Mouse (Mus musculus): ENCODE data around the gene Myom3. TPM values are rescaled to one million over a fixed set of nuclear protein-coding genes. Genes with fewer than 3 reads are reported as not detected.

Myom3 gene
- total and polyA plus RNA-seq, 3 experiments = not detected

- no peaks in the 10 kb centered on the region for H3K4me1 ChIP-seq (ENCODE audit: control insufficient read depth in 1 of 2, insufficient read depth in 2 of 2, low read length in 2 of 2)
- H3K36me3 ChIP-seq (ENCODE audit: control insufficient read depth in 1 of 2, insufficient read depth in 2 of 2, low read length in 2 of 2) = no peaks in the 10 kb centered on the region
- TF ChIP-seq BHLHE40 (IDR thresholded peaks at IDR 0.05; ENCODE audit: borderline replicate concordance, low read depth, low read length) = no peak
- no peak for TF ChIP-seq CHD1 (IDR thresholded peaks at IDR 0.05; ENCODE audit: low read depth, low read length)
- no peak for TF ChIP-seq SMC3 (IDR thresholded peaks at IDR 0.05; ENCODE audit: low read depth, low read length)
- TF ChIP-seq HCFC1 (IDR thresholded peaks at IDR 0.05; ENCODE audit: low read depth, low read length) = no peak
- no peak for TF ChIP-seq MEF2A (IDR thresholded peaks at IDR 0.05; ENCODE audit: extremely low read depth, insufficient replicate concordance, low read depth, low read length, poor library complexity, severe bottlenecking)
- no peak for TF ChIP-seq MAZ (IDR thresholded peaks at IDR 0.05; ENCODE audit: low read depth, low read length)
- no peak for TF ChIP-seq RCOR1 (IDR thresholded peaks at IDR 0.05; ENCODE audit: low read depth, low read length)
- H3K9me3 ChIP-seq (replicated peaks; ENCODE audit: insufficient read depth, low read length) = no peaks in the 10 kb centered on the region
- H3K4me3 ChIP-seq (ENCODE audit: control insufficient read depth in 1 of 2, insufficient read depth in 1 of 2, low read depth in 2 of 2, low read length in 2 of 2) = no peak overlapping the region
- DNase-seq (ENCODE audit: low read depth, low spot score) = no peak
- no peak overlapping the region for H3K27ac ChIP-seq (ENCODE audit: control insufficient read depth, low read depth, low read length)
- H3K79me2 ChIP-seq (ENCODE audit: control insufficient read depth, insufficient read depth, low read length, poor library complexity) = no peaks in the 10 kb centered on the region
- H3K9ac ChIP-seq (ENCODE audit: control insufficient read depth, low read depth, low read length, poor library complexity, severe bottlenecking) = no peak overlapping the region
- H3K27me3 ChIP-seq (ENCODE audit: control insufficient read depth in 1 of 2, insufficient read depth in 2 of 2, low read length in 2 of 2) = peaks cover 0 to 2% of the 10 kb centered on the region in 2 experiments
Observed at GRCm38 (mm10) chr4:135780255-135780654, 20.7 kb downstream of the Myom3 start.

GRCm38 (mm10) chr4:135781304-135781703 is 21.8 kb downstream of the Myom3 start:
- H3K9me3 ChIP-seq (replicated peaks; ENCODE audit: insufficient read depth, low read length) = no peaks in the 10 kb centered on the region
- no peaks in the 10 kb centered on the region for H3K36me3 ChIP-seq (ENCODE audit: control insufficient read depth in 1 of 2, insufficient read depth in 2 of 2, low read length in 2 of 2)
- no peak for DNase-seq (ENCODE audit: low read depth, low spot score)
- H3K27ac ChIP-seq (ENCODE audit: control insufficient read depth, low read depth, low read length) = no peak overlapping the region
- no peaks in the 10 kb centered on the region for H3K79me2 ChIP-seq (ENCODE audit: control insufficient read depth, insufficient read depth, low read length, poor library complexity)
- TF ChIP-seq NRF1 (IDR thresholded peaks at IDR 0.05; ENCODE audit: insufficient read depth, low read depth, low read length, poor library complexity, severe bottlenecking) (no peak), MYB (IDR thresholded peaks at IDR 0.05; ENCODE audit: low read depth, low read length) (no peak), POLR2AphosphoS5 (IDR thresholded peaks at IDR 0.05; ENCODE audit: borderline replicate concordance, low read depth, low read length) (no peak), GATA1 (IDR thresholded peaks at IDR 0.05; ENCODE audit: low read depth, low read length) (no peak), ELF1 (IDR thresholded peaks at IDR 0.05; ENCODE audit: low read depth, low read length) (no peak), MYC (IDR thresholded peaks at IDR 0.05; ENCODE audit: low read depth, low read length) (no peak)
- H3K9ac ChIP-seq (ENCODE audit: control insufficient read depth, low read depth, low read length, poor library complexity, severe bottlenecking) = no peak overlapping the region
- no peak overlapping the region for H3K4me3 ChIP-seq (ENCODE audit: control insufficient read depth in 1 of 2, insufficient read depth in 1 of 2, low read depth in 2 of 2, low read length in 2 of 2)
- H3K27me3 ChIP-seq (ENCODE audit: control insufficient read depth in 1 of 2, insufficient read depth in 2 of 2, low read length in 2 of 2) = peaks cover 0 to 2% of the 10 kb centered on the region in 2 experiments
- no peaks in the 10 kb centered on the region for H3K4me1 ChIP-seq (ENCODE audit: control insufficient read depth in 1 of 2, insufficient read depth in 2 of 2, low read length in 2 of 2)

GRCm38 (mm10) chr4:135786581-135786980 is 27.1 kb downstream of the Myom3 start:
- no peaks in the 10 kb centered on the region; a peak in 1 of 4 replicates for H3K27me3 ChIP-seq (ENCODE audit: control insufficient read depth in 1 of 2, insufficient read depth in 2 of 2, low read length in 2 of 2)

More at GRCm38 (mm10) chr4:135786581-135786980, 27.1 kb downstream of the Myom3 start:
- no peak overlapping the region for H3K9ac ChIP-seq (ENCODE audit: control insufficient read depth, low read depth, low read length, poor library complexity, severe bottlenecking)
- H3K79me2 ChIP-seq (ENCODE audit: control insufficient read depth, insufficient read depth, low read length, poor library complexity) = no peaks in the 10 kb centered on the region
- H3K4me1 ChIP-seq (ENCODE audit: control insufficient read depth in 1 of 2, insufficient read depth in 2 of 2, low read length in 2 of 2) = no peaks in the 10 kb centered on the region
- no peak overlapping the region for H3K4me3 ChIP-seq (ENCODE audit: control insufficient read depth in 1 of 2, insufficient read depth in 1 of 2, low read depth in 2 of 2, low read length in 2 of 2)
- no peaks in the 10 kb centered on the region for H3K36me3 ChIP-seq (ENCODE audit: control insufficient read depth in 1 of 2, insufficient read depth in 2 of 2, low read length in 2 of 2)
- H3K9me3 ChIP-seq (replicated peaks; ENCODE audit: insufficient read depth, low read length) = no peaks in the 10 kb centered on the region
- TF ChIP-seq MAFK (IDR thresholded peaks at IDR 0.05; ENCODE audit: borderline replicate concordance, low read depth, low read length) (no peak), NRF1 (IDR thresholded peaks at IDR 0.05; ENCODE audit: insufficient read depth, low read depth, low read length, poor library complexity, severe bottlenecking) (no peak), USF2 (IDR thresholded peaks at IDR 0.05; ENCODE audit: borderline replicate concordance in 1 of 2, insufficient read depth in 1 of 2, low read depth in 1 of 2, low read length in 2 of 2) (no peak), POLR2AphosphoS2 (IDR thresholded peaks at IDR 0.05; ENCODE audit: low read length) (no peak), HCFC1 (IDR thresholded peaks at IDR 0.05; ENCODE audit: low read depth, low read length) (no peak), TBP (IDR thresholded peaks at IDR 0.05; ENCODE audit: low read depth, low read length) (no peak), MAX (IDR thresholded peaks at IDR 0.05; ENCODE audit: low read length) (no peak), ETS1 (IDR thresholded peaks at IDR 0.05; ENCODE audit: low read depth, low read length) (no peak)
- no peak for DNase-seq (ENCODE audit: low read depth, low spot score)
- no peak overlapping the region for H3K27ac ChIP-seq (ENCODE audit: control insufficient read depth, low read depth, low read length)
